Mouse (Mus musculus): ENCODE results near the gene Exoc6b.

DNA sequence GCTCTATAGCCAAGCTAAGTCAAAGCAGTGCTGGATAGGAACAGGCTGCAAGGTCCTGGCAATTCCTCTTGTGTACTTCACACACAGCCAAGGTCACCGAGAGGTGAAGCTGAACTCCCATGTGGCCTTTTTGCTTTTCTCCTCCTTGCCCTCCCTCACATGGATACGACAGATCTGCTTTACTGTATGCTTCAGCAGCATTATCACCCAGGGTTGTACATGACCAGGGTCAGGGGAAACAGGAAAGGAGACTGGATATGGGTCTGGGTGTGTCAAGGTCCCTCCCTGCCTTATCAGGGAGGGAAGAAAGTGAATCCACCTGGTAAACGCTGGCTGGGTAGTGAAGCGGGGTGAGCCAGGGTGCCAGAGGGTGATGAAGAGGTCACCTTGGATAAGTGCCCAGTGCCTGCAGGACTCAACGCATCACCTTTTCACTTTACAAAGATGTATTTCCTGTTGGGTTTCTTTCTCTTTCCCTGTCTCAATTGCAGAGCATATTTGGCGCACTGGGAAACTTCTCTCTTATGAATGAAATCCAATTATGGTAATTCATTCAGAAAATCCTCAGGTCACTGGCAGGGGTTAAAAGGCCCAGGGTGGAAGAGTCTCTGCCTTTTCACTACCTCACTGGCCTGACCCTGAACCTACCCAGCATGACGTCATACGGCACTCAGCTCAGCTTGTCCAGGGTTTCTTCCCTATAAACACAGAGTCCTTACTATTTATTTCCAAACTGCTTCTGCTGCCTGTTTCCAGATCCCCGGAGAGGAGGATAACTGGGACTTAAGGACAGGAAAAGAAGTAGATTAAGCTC is 371.6 kb downstream of the Exoc6b start:
- TF ChIP-seq CTCF (IDR thresholded peaks at IDR 0.05; ENCODE audit: extremely low read depth, insufficient read depth, low read length), result no peak
- no peak for TF ChIP-seq POLR2A (IDR thresholded peaks at IDR 0.05; ENCODE audit: extremely low read depth, insufficient read depth, low read length)

All from cortical plate, adult 2 months (tissue).